Mouse (Mus musculus) ZHBTc4 (cell line): ENCODE results near the gene Ergic1.
A peak's percentile ranks its signal among the peaks of the same experiment; 100 is the strongest.

Experiments used
- DNase-seq: peaks from one replicate; pipeline ENCODE4 v3.0.0-alpha.2; 2011; ENCODE audit warnings: low read depth, low spot score

The Ergic1 gene

GRCm38 (mm10) chr17:26561290-26561640 is at the start of gene Ergic1:
TSS of gene Ergic1 (plus strand) at chr17:26561489.
- DNase-seq: peak; percentile 82

GRCm38 (mm10) chr17:26511816-26512774 is 49.2 kb upstream of the Ergic1 start:
- DNase-seq: no peak

DNA sequence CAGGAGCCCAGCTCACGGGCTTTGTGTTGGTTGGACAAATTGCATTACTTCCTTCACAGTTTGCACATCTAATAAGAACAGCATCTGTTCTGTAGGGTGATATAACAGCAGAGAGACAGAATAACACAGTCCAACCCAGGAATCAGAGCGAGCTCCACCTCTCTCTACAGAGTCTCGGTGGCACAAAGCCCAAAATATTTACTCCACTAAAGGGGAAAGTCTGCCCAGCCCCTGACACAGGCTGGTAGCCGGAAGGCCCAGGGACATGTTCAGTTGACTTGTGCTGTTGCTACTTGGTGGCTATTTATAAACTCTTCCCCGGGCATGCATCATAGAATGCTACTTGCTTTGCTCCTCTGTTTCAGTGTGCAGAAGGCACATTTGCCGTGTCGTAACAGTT is 48.3 kb upstream of the Ergic1 start:
- no peak for DNase-seq

DNA sequence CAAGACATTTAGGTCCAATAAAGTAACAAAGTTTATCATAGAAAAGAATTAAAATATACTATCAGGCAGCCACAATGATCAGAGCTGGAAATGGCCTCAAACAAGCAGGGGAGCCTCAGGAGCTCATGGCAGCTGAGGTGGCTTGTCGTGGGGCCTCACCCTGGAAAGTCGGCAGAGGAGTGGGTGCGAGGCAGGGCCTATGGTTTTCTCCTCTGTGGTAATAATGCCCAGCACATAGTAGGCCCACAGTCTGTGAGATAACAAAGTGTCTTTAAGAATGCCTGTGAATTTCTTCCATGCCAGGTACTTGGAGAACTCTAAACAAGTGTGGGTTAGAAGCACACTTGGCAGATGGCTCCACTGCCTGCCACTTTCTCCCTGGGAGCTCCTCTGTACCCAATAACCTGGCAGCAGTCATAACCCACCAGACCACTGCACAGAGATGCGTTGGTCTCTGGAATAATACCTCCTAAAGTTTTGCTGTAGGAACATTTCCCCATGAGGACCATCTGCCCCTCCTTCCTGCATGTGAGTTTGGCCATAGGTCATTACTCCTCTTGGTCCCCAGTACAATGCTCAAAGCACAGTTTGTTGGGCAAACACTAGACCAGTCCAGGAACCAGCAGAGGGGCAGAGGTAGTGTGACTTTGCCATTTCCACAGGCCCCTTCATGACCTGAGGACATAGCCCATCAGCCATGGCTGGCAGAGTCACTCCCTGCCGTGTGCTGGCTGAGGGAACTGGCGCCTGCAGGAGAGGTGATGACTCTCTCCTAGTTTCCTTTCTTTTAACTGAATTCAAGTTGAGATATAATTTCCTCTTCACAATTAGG is 47.6 kb upstream of the Ergic1 start:
- no peak for DNase-seq

DNA sequence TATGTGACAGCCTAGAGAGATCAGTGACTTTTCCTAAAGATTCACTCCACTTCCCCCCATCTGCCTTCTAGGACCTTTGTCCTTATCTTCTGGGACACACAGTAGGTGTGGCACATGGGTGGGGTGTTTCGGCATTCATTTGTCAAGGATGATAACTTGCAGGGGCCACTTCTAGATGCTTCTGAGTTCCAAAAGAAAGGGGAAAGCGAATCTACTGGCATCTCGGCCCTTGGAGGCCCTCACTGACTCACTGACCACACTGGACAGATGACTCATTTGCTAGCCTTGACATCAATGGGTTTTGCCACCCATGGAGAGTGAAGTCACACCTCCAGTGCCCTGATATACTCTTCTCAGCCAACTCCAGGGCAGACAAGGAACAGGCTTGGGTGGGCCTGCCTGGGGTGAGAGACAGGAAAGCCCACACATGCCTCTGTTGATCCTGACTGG is 46.7 kb upstream of the Ergic1 start:
- no peak for DNase-seq

DNA sequence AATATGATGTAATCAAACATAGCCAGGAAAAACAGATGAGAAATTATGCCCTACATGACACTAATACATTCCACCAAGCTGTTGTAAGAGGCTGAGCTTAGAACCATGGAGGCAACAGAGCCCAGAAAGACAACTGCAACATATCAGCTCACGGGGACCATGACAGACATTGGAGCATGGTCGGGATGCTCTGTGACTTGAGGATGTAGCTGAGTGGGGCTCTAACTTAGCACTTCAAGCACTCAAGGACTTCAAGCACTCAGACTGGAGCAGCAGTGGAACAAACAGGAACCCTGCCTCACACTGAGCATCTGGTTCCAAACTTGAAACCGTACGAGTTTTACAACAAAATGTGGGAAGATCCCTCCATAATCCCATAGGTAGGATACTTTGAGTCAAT is 45.6 kb upstream of the Ergic1 start:
- DNase-seq: no peak

GRCm38 (mm10) chr17:26518306-26518705 is 43.0 kb upstream of the Ergic1 start:
- DNase-seq: no peak

DNA sequence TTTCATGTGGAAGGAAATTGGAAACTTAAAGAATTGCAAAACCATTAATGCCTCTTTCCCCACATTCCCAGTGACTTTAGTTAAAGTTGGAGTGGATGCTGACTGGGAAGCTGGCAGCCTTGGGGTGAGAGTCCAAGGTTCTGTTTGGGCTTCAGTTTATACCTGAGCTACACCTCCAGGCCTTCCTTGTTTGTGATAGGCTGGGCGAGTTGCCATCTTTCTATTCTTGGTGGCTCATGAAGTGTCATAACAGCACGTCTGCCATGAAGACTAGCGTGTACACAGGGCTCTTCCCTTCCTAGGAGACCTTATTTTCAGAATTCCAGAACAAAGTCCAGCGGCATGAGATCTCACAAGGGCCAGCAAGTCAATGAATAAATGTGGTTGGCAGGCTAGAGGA is 38.6 kb upstream of the Ergic1 start:
- DNase-seq: no peak

- DNase-seq: no peak
Measured at GRCm38 (mm10) chr17:26524316-26524715, 37.0 kb upstream of the Ergic1 start.

DNA sequence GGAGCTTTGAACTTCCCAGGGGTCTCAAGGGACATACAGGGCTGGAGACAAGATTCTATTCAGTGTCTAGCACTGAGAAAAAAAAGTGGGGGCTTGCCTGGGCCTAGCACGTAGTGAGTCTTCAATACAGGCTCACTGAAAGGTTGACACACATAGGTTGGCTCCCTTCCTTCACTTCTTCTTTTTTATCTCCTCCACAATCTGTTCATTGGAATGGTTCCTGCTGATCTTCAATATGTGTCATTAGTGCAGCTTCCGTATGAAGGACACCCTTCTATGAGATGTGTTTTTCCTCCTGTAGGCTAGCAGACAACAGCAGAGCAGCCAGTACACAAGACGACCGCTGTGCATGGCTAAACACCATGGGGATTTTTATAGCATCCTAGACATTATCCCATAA is 36.5 kb upstream of the Ergic1 start:
- no peak for DNase-seq

- DNase-seq: no peak
Measured at GRCm38 (mm10) chr17:26525316-26525715, 36.0 kb upstream of the Ergic1 start.

DNA sequence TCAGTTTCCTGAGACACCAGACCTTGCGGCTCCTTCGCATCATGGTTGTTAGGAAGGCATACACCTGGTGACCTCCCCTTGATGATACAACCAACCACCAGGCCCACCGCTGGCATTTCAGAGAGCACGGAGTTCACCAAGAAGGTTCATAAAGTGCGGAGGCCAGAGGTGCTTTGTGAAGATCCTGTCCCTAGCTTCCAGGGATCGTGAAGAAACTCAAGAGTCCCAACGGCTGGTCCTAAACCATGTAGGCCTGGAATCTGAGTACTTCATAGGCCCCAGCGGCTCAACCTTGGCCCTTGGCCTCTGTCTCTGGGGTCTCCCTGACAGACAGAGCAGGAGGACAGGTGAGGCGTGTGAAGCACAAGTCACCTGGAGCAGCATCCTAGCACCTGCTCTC is 34.0 kb upstream of the Ergic1 start:
- no peak for DNase-seq

- no peak for DNase-seq
Measured at GRCm38 (mm10) chr17:26528751-26529150, 32.5 kb upstream of the Ergic1 start.

- no peak for DNase-seq
Measured at GRCm38 (mm10) chr17:26529791-26530241, 31.5 kb upstream of the Ergic1 start.

- DNase-seq: no peak
Measured at GRCm38 (mm10) chr17:26530590-26531081, 30.7 kb upstream of the Ergic1 start.

DNA sequence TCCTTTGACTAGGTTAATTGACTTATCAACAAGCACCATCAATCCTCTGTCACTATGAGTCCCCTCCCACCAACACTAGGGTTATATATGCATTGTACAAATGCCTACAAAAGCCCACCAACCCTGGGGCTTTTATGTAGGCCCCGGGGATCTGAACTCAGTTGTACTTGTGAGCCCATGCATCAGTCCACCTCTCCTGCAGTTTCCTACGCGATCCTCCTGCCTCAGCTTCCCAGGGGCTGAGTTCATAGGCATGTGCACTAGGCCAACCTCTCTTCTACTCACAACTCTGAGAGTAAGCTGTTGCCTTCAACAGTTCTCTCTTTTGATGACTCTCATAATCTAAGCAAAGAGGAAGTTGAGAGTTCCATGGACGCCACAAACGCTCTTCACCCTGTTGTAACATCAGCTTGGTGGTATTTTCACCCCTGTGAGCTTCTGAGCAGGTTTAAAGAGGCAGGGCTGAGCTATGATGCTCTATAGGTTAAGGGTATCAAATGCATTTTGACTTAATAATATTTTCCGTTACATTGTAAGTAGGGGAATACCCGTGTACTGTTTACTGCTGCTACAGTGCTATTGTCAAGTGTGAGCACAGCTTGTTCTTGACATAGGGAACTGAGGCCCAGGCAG is 29.8 kb upstream of the Ergic1 start:
- no peak for DNase-seq

GRCm38 (mm10) chr17:26532476-26533045 is 28.7 kb upstream of the Ergic1 start:
- DNase-seq: no peak

DNA sequence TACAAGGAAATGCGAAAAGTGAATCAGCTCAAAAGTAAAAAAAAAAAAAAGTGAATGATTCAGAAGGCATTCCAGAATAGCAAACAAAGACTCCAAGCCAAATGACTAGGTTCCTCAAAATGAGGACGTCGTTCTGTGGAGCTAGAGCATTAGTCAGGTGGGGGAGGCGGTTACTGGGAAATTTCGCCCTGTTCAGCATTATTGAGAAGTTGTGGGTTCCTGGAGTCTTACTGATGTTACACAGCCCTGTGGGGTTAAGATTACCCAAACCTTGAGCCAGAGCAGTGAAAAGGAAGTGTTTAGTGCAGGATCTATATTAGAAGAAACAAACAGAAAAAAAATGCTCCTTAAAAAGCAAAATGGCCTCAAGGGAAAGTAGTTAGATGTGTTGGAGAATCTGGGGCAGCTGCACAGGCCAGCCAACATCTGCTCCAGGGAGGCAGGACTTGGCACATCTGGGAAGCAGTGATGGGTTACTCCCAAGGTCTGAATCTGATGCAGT is 27.4 kb upstream of the Ergic1 start:
- no peak for DNase-seq

GRCm38 (mm10) chr17:26534695-26535094 is 26.6 kb upstream of the Ergic1 start:
- DNase-seq: no peak

DNA sequence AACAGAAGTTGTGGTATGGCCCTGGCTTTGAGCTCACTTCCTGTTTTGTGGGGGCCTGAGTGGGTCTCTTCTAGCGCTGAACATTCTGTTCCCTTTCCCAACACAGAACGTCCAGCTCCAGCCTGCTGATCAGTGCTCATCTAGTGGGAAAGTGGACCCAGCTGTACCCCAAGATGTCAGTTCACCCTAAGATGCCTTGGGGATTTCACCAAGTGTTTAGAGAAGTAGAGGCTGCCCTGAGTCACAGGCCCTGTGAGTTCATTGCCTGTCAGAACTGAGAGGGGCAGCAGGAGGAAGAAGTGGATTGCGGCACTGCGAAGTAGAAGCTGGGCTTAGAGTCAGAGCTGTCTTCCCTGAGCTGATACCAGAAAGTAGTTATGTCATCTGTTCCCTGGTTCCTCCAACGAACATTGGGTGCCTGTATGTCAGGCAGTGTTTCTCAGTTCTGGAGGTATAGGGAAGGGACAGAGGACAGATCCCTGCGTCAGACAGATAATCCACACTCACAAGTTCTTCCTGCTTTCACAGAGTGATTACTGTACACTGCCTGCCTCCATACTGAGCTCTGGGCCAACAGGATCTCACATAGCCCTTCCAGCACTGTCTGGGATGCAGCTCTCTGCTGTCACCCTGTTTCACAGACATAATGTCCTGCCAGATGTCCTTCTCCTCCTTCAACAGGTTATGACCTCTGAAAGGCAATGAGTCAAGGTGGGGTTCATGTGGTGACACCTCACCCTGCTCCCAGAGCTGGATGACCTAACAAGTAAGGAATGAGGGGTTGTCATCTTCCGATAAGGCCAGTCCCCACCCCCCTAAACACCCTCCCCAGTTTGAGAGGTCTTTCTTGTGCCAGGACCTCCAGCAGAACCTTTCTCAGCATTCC is 25.8 kb upstream of the Ergic1 start:
- DNase-seq: no peak
